Comparison of ENCODE assay signal across 8 mouse cellular contexts in genomic region chr5:138993371-138994107, GRCm38 (mm10). TPM values are rescaled to one million over a fixed set of nuclear protein-coding genes. Genes with fewer than 3 reads are reported as not detected.
DNase-seq lines count a peak whose midpoint lies in the region; ATAC-seq and TF ChIP-seq lines count a peak whose summit lies in the region.

No protein-coding gene starts in this region.

- H3K9me3 ChIP-seq in E14TG2a.4 (ENCODE audit: low read length): no peaks in the 10 kb centered on the region
- no peaks in the 10 kb centered on the region for H3K9me3 ChIP-seq in forebrain, embryonic 16.5 days (ENCODE audit: control insufficient read depth, low read length)
- no peaks in the 10 kb centered on the region for H3K9me3 ChIP-seq in limb, embryonic 15.5 days

- H3K9ac ChIP-seq in forebrain, embryonic 16.5 days (replicated peaks; ENCODE audit: low read depth, low read length): peak overlapping the region; percentile 74
- H3K9ac ChIP-seq in limb, embryonic 15.5 days: peak overlapping the region; percentile 84

- no peak for TF ChIP-seq POLR2A in cerebellum, adult 2 months (IDR thresholded peaks at IDR 0.05; ENCODE audit: borderline replicate concordance, insufficient read depth, low read length)

- H3K4me3 ChIP-seq in cerebellum, adult 2 months (replicated peaks; ENCODE audit: insufficient read depth, low read depth, low read length): peak overlapping the region; percentile 61
- peak overlapping the region; percentile 90 for H3K4me3 ChIP-seq in E14TG2a.4 (replicated peaks; ENCODE audit: low read length)
- H3K4me3 ChIP-seq in forebrain, embryonic 16.5 days (replicated peaks; ENCODE audit: low read length): peak overlapping the region; percentile 72
- H3K4me3 ChIP-seq in limb, embryonic 15.5 days: peak overlapping the region; percentile 77

- TF ChIP-seq CTCF in cerebellum, adult 2 months (IDR thresholded peaks at IDR 0.05; ENCODE audit: borderline replicate concordance, insufficient read depth, low read depth, low read length): no peak
- TF ChIP-seq CTCF in E14TG2a.4 (conservative IDR thresholded peaks at IDR 0.05; ENCODE audit: low read length): no peak

- peaks cover 28% of the 10 kb centered on the region for H3K36me3 ChIP-seq in E14TG2a.4 (ENCODE audit: insufficient read depth, low read length)
- H3K36me3 ChIP-seq in forebrain, embryonic 16.5 days (ENCODE audit: control insufficient read depth, insufficient read depth): no peaks in the 10 kb centered on the region
- H3K36me3 ChIP-seq in limb, embryonic 15.5 days: no peaks in the 10 kb centered on the region

- H3K27me3 ChIP-seq in cerebellum, adult 2 months (ENCODE audit: control insufficient read depth, insufficient read depth, low read length): peaks cover 2% of the 10 kb centered on the region; the same call in 1 of the 2 replicates
- peaks cover 31% of the 10 kb centered on the region for H3K27me3 ChIP-seq in E14TG2a.4 (ENCODE audit: insufficient read depth, low read length)
- peaks cover 44% of the 10 kb centered on the region for H3K27me3 ChIP-seq in forebrain, embryonic 16.5 days (replicated peaks; ENCODE audit: control insufficient read depth, insufficient read depth, low read length)
- H3K27me3 ChIP-seq in limb, embryonic 15.5 days: peaks cover 68% of the 10 kb centered on the region

- no peak overlapping the region for H3K27ac ChIP-seq in cerebellum, adult 2 months (ENCODE audit: insufficient read depth, low read length)
- H3K27ac ChIP-seq in forebrain, embryonic 16.5 days (ENCODE audit: low read length): no peak overlapping the region
- H3K27ac ChIP-seq in limb, embryonic 15.5 days: peak overlapping the region; percentile 27

- peaks cover 10% of the 10 kb centered on the region for H3K4me1 ChIP-seq in cerebellum, adult 2 months (ENCODE audit: control insufficient read depth, insufficient read depth, low read length)
- H3K4me1 ChIP-seq in E14TG2a.4 (replicated peaks; ENCODE audit: low read depth, low read length): peaks cover 72% of the 10 kb centered on the region
- H3K4me1 ChIP-seq in forebrain, embryonic 16.5 days (replicated peaks; ENCODE audit: control insufficient read depth, insufficient read depth, low read length): peaks cover 55% of the 10 kb centered on the region
- peaks cover 79% of the 10 kb centered on the region for H3K4me1 ChIP-seq in limb, embryonic 15.5 days

- WGBS in cerebellum, adult 2 months: 2% methylated on average over 40 of the region's 40 CpGs
- under 1% methylated on average over 40 of the region's 40 CpGs for WGBS in forebrain, embryonic 16.5 days
- 1% methylated on average over 40 of the region's 40 CpGs for WGBS in limb, embryonic 15.5 days

- H3K4me2 ChIP-seq in forebrain, embryonic 16.5 days (ENCODE audit: low read length): peak overlapping the region; percentile 96
- H3K4me2 ChIP-seq in limb, embryonic 15.5 days: peak overlapping the region; percentile 95

- peak in 1 of 2 experiments; percentile 17 for DNase-seq in cerebellum, adult 2 months
- DNase-seq in cerebellum, adult 18-20 months: no peak
- DNase-seq in retina, postnatal 1 day: peak; percentile 44
- no peak for DNase-seq in cerebellum, adult 9-10 months
- DNase-seq in B cell, adult 2 months: no peak

- ATAC-seq in forebrain, embryonic 16.5 days: no peak
- no peak for ATAC-seq in limb, embryonic 15.5 days (ENCODE audit: insufficient number of reproducible peaks, low FRiP score, low TSS enrichment, low read depth)

RNA-seq across cellular contexts. Expression of gene Pdgfa, which starts 3.6 kb away (rescaled TPM):
- 23.0 and 35.3 TPM in 2 replicates for polyA plus RNA-seq in cerebellum, adult 2 months (2012; rRNA removed)
- 15.5 and 19.1 TPM in 2 replicates for polyA plus RNA-seq in forebrain, embryonic 16.5 days (2015; fragmentation: Nextera tagmentation; extraction: Ambion mirVana)
- 65.7 and 69.9 TPM in 2 replicates for polyA plus RNA-seq in limb, embryonic 15.5 days (2015; fragmentation: Nextera tagmentation; extraction: Ambion mirVana)
